Mouse (Mus musculus) MEL (cell line): ENCODE results near the gene Megf8. TPM values are rescaled to one million over a fixed set of nuclear protein-coding genes. Genes with fewer than 3 reads are reported as not detected.

Experiments used
- DNase-seq: peaks from one replicate; pipeline ENCODE4 v3.0.0; 2011; ENCODE audit warnings: low read depth, low spot score
- H3K27ac ChIP-seq: 2 replicates; pipeline ENCODE4 v1.5.1; 2012; ENCODE audit warnings: low read depth, mild to moderate bottlenecking, control low read depth, low read length, moderate library complexity; ENCODE audit not compliant: control insufficient read depth
- H3K27me3 ChIP-seq, 2 experiments: fragments of 150-350 bp in 1 of 2; sonication (generic) in 1 of 2; 2 replicates each; pipeline ENCODE4 v1.6.1; 2012; ENCODE audit warnings: low read length in 2 of 2, mild to moderate bottlenecking in 2 of 2, improper control_type of control experiment in 1 of 2, moderate library complexity in 1 of 2; ENCODE audit not compliant: insufficient read depth in 2 of 2, control insufficient read depth in 1 of 2
- H3K36me3 ChIP-seq, 2 experiments: 2 replicates each; pipeline ENCODE4 v1.6.1; 2012 to 2014; ENCODE audit warnings: low read length in 2 of 2, improper control_type of control experiment in 1 of 2, inconsistent platforms in 1 of 2, mild to moderate bottlenecking in 1 of 2; ENCODE audit not compliant: insufficient read depth in 2 of 2, control insufficient read depth in 1 of 2
- H3K4me1 ChIP-seq, 2 experiments: fragments of 150-350 bp in 1 of 2; sonication (generic) in 1 of 2; 2 replicates each; pipeline ENCODE4 v1.6.1; 2012; ENCODE audit warnings: low read length in 2 of 2, improper control_type of control experiment in 1 of 2, mild to moderate bottlenecking in 1 of 2; ENCODE audit not compliant: insufficient read depth in 2 of 2, control insufficient read depth in 1 of 2
- H3K4me3 ChIP-seq, 2 experiments: fragments of 150-350 bp in 1 of 2; sonication (generic) in 1 of 2; 2 replicates each; pipeline ENCODE4 v1.5.1; 2012; ENCODE audit warnings: low read depth in 2 of 2, low read length in 2 of 2, mild to moderate bottlenecking in 2 of 2, moderate library complexity in 2 of 2, control low read depth in 1 of 2, improper control_type of control experiment in 1 of 2; ENCODE audit not compliant: control insufficient read depth in 1 of 2, insufficient read depth in 1 of 2
- H3K79me2 ChIP-seq: 2 replicates; pipeline ENCODE4 v1.6.1; 2012; ENCODE audit warnings: mild to moderate bottlenecking, low read length, moderate library complexity; ENCODE audit not compliant: control insufficient read depth, poor library complexity, insufficient read depth
- H3K9ac ChIP-seq: 2 replicates; pipeline ENCODE4 v1.6.1; 2012; ENCODE audit warnings: low read depth, mild to moderate bottlenecking, control low read depth, low read length, moderate library complexity; ENCODE audit not compliant: control insufficient read depth, poor library complexity, severe bottlenecking
- H3K9me3 ChIP-seq: fragments of 150-350 bp; sonication (generic); replicated peaks from 2 replicates; pipeline ENCODE4 v1.6.1; 2012; ENCODE audit warnings: mild to moderate bottlenecking, low read length, improper control_type of control experiment, moderate library complexity; ENCODE audit not compliant: insufficient read depth
- E2F4 ChIP-seq: IDR thresholded peaks from 2 replicates; pipeline ENCODE4 v1.6.1; 2011; ENCODE audit warnings: low read depth, low read length, improper control_type of control experiment, borderline replicate concordance
- ETS1 ChIP-seq: IDR thresholded peaks from 2 replicates; pipeline ENCODE4 v1.6.1; 2012; ENCODE audit warnings: low read depth, mild to moderate bottlenecking, inconsistent platforms, low read length, improper control_type of control experiment, moderate library complexity
- GABPA ChIP-seq: IDR thresholded peaks from 2 replicates; pipeline ENCODE4 v1.6.1; 2012; ENCODE audit warnings: low read depth, mild to moderate bottlenecking, inconsistent platforms, low read length, improper control_type of control experiment, moderate library complexity
- GATA1 ChIP-seq: IDR thresholded peaks from 2 replicates; pipeline ENCODE4 v1.6.1; 2011; ENCODE audit warnings: low read depth, low read length, improper control_type of control experiment
- HCFC1 ChIP-seq: IDR thresholded peaks from 2 replicates; pipeline ENCODE4 v1.6.1; 2012; ENCODE audit warnings: low read depth, mild to moderate bottlenecking, inconsistent platforms, low read length, improper control_type of control experiment, moderate library complexity
- JUND ChIP-seq: IDR thresholded peaks from 2 replicates; pipeline ENCODE4 v1.6.1; 2011; ENCODE audit warnings: low read depth, mild to moderate bottlenecking, improper control_type of control experiment, low read length
- KAT2A ChIP-seq: conservative IDR thresholded peaks from 2 replicates; pipeline ENCODE4 v1.6.1; 2012; ENCODE audit warnings: low read depth, low read length, improper control_type of control experiment, inconsistent platforms
- MYB ChIP-seq: IDR thresholded peaks from 2 replicates; pipeline ENCODE4 v1.6.1; 2011; ENCODE audit warnings: mild to moderate bottlenecking, low read depth, low read length, improper control_type of control experiment
- MYC ChIP-seq: IDR thresholded peaks from 2 replicates; pipeline ENCODE4 v1.6.1; 2011; ENCODE audit warnings: low read depth, mild to moderate bottlenecking, low read length, improper control_type of control experiment, moderate library complexity
- NELFE ChIP-seq: IDR thresholded peaks from 2 replicates; pipeline ENCODE4 v1.6.1; 2011; ENCODE audit warnings: low read depth, low read length, improper control_type of control experiment
- NRF1 ChIP-seq: IDR thresholded peaks from 2 replicates; pipeline ENCODE4 v1.6.1; 2014; ENCODE audit warnings: low read depth, mild to moderate bottlenecking, inconsistent platforms, low read length, improper control_type of control experiment, moderate library complexity; ENCODE audit not compliant: poor library complexity, insufficient read depth, severe bottlenecking
- POLR2A ChIP-seq, 2 experiments: IDR thresholded peaks; 2 replicates each; pipeline ENCODE4 v1.6.1; 2011 to 2012; ENCODE audit warnings: low read length in 2 of 2, mild to moderate bottlenecking in 2 of 2, control low read depth in 1 of 2, improper control_type of control experiment in 1 of 2, low read depth in 1 of 2, moderate library complexity in 1 of 2; ENCODE audit not compliant: control insufficient read depth in 1 of 2, insufficient read depth in 1 of 2, poor library complexity in 1 of 2
- POLR2AphosphoS5 ChIP-seq: IDR thresholded peaks from 2 replicates; pipeline ENCODE4 v1.6.1; 2012; ENCODE audit warnings: low read depth, borderline replicate concordance, mild to moderate bottlenecking, inconsistent platforms, low read length, moderate library complexity, mixed read lengths
- RAD21 ChIP-seq: IDR thresholded peaks from 2 replicates; pipeline ENCODE4 v1.6.1; 2011; ENCODE audit warnings: mild to moderate bottlenecking, low read depth, low read length, improper control_type of control experiment
- TAL1 ChIP-seq: IDR thresholded peaks from 2 replicates; pipeline ENCODE4 v1.6.1; 2012; ENCODE audit warnings: mild to moderate bottlenecking, inconsistent platforms, low read length, moderate library complexity, mixed read lengths
- USF2 ChIP-seq, 2 experiments: IDR thresholded peaks; 2 replicates each; pipeline ENCODE4 v1.6.1; 2011 to 2012; ENCODE audit warnings: improper control_type of control experiment in 2 of 2, low read length in 2 of 2, borderline replicate concordance in 1 of 2, inconsistent platforms in 1 of 2, low read depth in 1 of 2, mild to moderate bottlenecking in 1 of 2; ENCODE audit not compliant: insufficient read depth in 1 of 2
- ZKSCAN1 ChIP-seq: IDR thresholded peaks from 2 replicates; pipeline ENCODE4 v1.6.1; 2012; ENCODE audit warnings: low read depth, mild to moderate bottlenecking, inconsistent platforms, low read length, improper control_type of control experiment, moderate library complexity
- ZMIZ1 ChIP-seq: IDR thresholded peaks from 2 replicates; pipeline ENCODE4 v1.6.1; 2012; ENCODE audit warnings: low read depth, mild to moderate bottlenecking, inconsistent platforms, low read length, improper control_type of control experiment, moderate library complexity
- polyA plus RNA-seq, 2 experiments: library from polyadenylated mRNA; stranded (reverse) in 1 of 2; unstranded in 1 of 2; fragments of >175 nt in 1 of 2; fragments of >200 nt in 1 of 2; gene quantifications; 2 replicates each; pipeline versions ENCODE4 v1.2.1 to v1.2.4; 2012; ENCODE audit warnings: low replicate concordance in 2 of 2, low read depth in 1 of 2; ENCODE audit not compliant: insufficient read length in 2 of 2, insufficient read depth in 1 of 2, missing spikeins in 1 of 2
- total RNA-seq: library from RNA; depleted of rRNA; stranded (reverse); fragments of 300-350 nt; gene quantifications from 2 replicates; pipeline ENCODE4 v1.2.3, GENCODE M21; 2012

Megf8 gene
- total and polyA plus RNA-seq, 3 experiments: 12.7 to 22.0 TPM; not detected in 1

GRCm38 (mm10) chr7:25303003-25303684 is 13.8 kb upstream of the Megf8 start:
- no peaks in the 10 kb centered on the region for H3K9me3 ChIP-seq
- peaks cover 0 to 5% of the 10 kb centered on the region in 2 experiments; a peak in 1 of 4 replicates for H3K4me1 ChIP-seq
- H3K36me3 ChIP-seq: peaks cover 0 to 3% of the 10 kb centered on the region in 2 experiments; a peak in 1 of 4 replicates
- H3K4me3 ChIP-seq: no peak overlapping the region
- no peaks in the 10 kb centered on the region for H3K79me2 ChIP-seq
- no peak overlapping the region for H3K9ac ChIP-seq
- H3K27me3 ChIP-seq: no peaks in the 10 kb centered on the region; a peak in 1 of 4 replicates
- TF ChIP-seq USF2 (IDR thresholded peaks at IDR 0.05; ENCODE audit: borderline replicate concordance in 1 of 2, insufficient read depth in 1 of 2, low read depth in 1 of 2, low read length in 2 of 2) (no peak), HCFC1 (no peak), ZMIZ1 (no peak), RAD21 (no peak), MYC (no peak)
- DNase-seq: no peak
- no peak overlapping the region for H3K27ac ChIP-seq

DNA sequence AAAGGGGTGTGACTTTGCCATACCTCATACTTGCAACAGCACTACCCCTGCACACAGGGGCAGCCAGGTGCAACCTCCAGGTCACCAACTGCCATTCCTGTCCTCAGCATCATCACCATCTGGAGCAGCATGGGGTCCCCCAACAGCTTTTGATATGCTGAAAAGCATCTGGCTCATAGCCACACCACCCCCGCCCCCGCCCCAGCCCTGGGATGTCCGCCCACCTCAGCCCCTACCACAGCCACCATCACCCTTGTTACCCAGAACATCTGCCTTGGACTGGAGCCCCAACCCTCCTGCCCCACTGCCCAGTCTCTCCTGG is 13.3 kb upstream of the Megf8 start:
- H3K27me3 ChIP-seq: peaks cover 1% of the 10 kb centered on the region in 2 experiments; a peak in 1 of 4 replicates
- H3K27ac ChIP-seq: no peak overlapping the region
- no peaks in the 10 kb centered on the region for H3K79me2 ChIP-seq
- TF ChIP-seq TAL1: no peak
- TF ChIP-seq ZKSCAN1: no peak
- TF ChIP-seq USF2 (IDR thresholded peaks at IDR 0.05; ENCODE audit: borderline replicate concordance in 1 of 2, insufficient read depth in 1 of 2, low read depth in 1 of 2, low read length in 2 of 2): no peak
- no peak for TF ChIP-seq NELFE
- TF ChIP-seq GATA1: no peak
- no peak for TF ChIP-seq ETS1
- TF ChIP-seq, all 39 proteins: peak for 0
- Histone ChIP-seq H3K4me1 (peaks cover 0 to 2% of the 10 kb centered on the region in 2 experiments; a peak in 1 of 4 replicates), H3K4me3 (no peak overlapping the region), H3K9ac (no peak overlapping the region), H3K36me3 (peaks cover 0 to 1% of the 10 kb centered on the region in 2 experiments; a peak in 1 of 4 replicates), H3K9me3 (no peaks in the 10 kb centered on the region)
- DNase-seq: no peak

GRCm38 (mm10) chr7:25305481-25305880 is 11.5 kb upstream of the Megf8 start:
- no peak overlapping the region for H3K4me3 ChIP-seq
- peaks cover 1 to 2% of the 10 kb centered on the region in 2 experiments; a peak in 2 of 4 replicates for H3K27me3 ChIP-seq
- no peaks in the 10 kb centered on the region for H3K79me2 ChIP-seq
- TF ChIP-seq KAT2A (no peak), JUND (no peak), MYC (no peak), E2F4 (no peak), ETS1 (no peak), GATA1 (no peak), NRF1 (no peak), GABPA (no peak), ZMIZ1 (no peak), POLR2A (IDR thresholded peaks at IDR 0.05; ENCODE audit: control insufficient read depth in 1 of 2, insufficient read depth in 1 of 2, low read depth in 1 of 2, low read length in 2 of 2, poor library complexity in 1 of 2) (no peak), POLR2AphosphoS5 (no peak), MYB (no peak)
- TF ChIP-seq, all 39 proteins: peak for 0
- H3K9me3 ChIP-seq: no peaks in the 10 kb centered on the region
- no peak overlapping the region for H3K27ac ChIP-seq
- H3K9ac ChIP-seq: no peak overlapping the region
- no peaks in the 10 kb centered on the region for H3K4me1 ChIP-seq
- DNase-seq: no peak
- H3K36me3 ChIP-seq: no peaks in the 10 kb centered on the region
